Mouse (Mus musculus): ENCODE measurements around the gene Apol11b. TPM values are rescaled to one million over a fixed set of nuclear protein-coding genes. Genes with fewer than 3 reads are reported as not detected.

The Apol11b gene
- total RNA-seq (2023) = not detected in 2 replicates

DNA sequence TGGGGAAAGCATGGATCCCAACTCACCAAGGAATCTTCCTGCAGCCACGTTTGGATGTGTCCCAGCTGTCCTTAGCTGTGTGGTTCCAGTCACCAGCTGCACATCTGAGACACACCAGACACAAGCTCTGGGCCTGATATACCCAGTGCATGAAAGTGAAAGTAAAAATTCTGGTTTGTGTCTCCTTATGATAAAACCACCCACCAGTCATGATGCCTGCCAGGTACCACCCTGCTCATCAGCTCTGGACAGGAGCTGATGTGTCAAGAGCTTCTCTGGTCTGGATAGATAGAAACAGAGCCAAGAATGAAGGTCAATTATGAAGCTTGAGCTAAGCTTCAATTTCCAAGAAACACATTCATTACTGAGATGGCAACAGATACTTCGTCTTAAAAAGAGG lies at the start of gene Apol11b:
TSS of gene Apol11b (minus strand) at position 111 of the 400 bp plus-strand sequence.

DNA sequence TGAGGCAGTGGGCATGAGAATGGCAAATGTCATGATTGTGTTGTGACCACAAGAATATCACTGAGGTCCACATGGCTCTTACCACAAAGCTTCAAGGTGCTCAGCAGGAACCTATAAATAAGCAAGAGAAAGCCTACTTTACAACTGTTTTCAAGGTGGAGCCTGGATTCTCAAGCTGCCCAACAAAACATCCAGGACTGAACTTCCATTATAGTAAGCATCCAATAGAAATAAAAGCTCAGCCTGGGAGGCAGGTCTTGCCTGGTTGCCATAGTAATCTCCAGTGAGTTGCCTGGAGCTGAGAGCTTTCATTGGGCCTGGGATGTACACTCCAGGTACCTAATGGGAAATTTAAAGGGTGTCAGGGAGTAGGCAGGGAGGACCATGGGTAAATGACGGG lies 44.1 kb downstream of the Apol11b start, which contains the start of gene Gm36245:
TSS of gene Gm36245 (plus strand) at position 301 of the 400 bp plus-strand sequence.

DNA sequence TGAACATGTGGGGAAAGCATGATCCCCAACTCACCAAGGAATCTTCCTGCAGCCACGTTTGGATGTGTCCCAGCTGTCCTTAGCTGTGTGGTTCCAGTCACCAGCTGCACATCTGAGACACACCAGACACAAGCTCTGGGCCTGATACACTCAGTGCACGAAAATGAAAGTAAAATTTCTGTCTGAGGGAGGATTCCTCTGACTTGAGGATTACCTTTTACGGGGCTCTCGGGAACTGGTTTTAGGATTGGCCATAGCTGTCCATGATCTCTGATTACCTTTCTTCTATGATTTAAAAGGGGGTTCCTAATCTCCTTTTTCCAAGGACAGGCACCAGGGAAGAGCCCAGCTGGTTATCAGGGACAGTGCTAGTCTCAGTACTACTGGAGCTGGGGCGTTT lies 47.1 kb downstream of the Apol11b start, which contains the start of gene Apol10b:
TSS of gene Apol10b (minus strand) at position 165 of the 400 bp plus-strand sequence.

Other genes starting within 250 kb of the Apol11b start
- not detected in 2 replicates for gene Apol7a, start 244.2 kb downstream of the Apol11b start, total RNA-seq (2023)
- gene Apol9a, start 232.2 kb downstream of the Apol11b start, total RNA-seq (2023) = not detected in 2 replicates
- gene Apol7b, start 195.8 kb downstream of the Apol11b start, total RNA-seq (2023) = not detected in 2 replicates
- not detected in 2 replicates for gene Apol10a, start 166.2 kb downstream of the Apol11b start, total RNA-seq (2023)
- gene Apol11a, start 135.0 kb downstream of the Apol11b start, total RNA-seq (2023) = not detected in 2 replicates
- gene Apol7c, start 110.0 kb downstream of the Apol11b start, total RNA-seq (2023) = not detected in 2 replicates
- not detected in 2 replicates for gene 1700025B11Rik, start 81.4 kb downstream of the Apol11b start, total RNA-seq (2023)
- not detected in 2 replicates for gene Apol10b, start 47.2 kb downstream of the Apol11b start, total RNA-seq (2023)
- not detected in 2 replicates for gene Gm36245, start 44.0 kb downstream of the Apol11b start, total RNA-seq (2023)
- gene Apol7e, start 55.6 kb upstream of the Apol11b start, total RNA-seq (2023) = not detected in 2 replicates
- not detected in 2 replicates for gene Apol9b, start 85.8 kb upstream of the Apol11b start, total RNA-seq (2023)
- gene Apol8, start 113.7 kb upstream of the Apol11b start, total RNA-seq (2023) = 8.8 and 11.6 TPM in 2 replicates
- 1,634 and 1,897 TPM in 2 replicates for gene Myh9, start 198.9 kb upstream of the Apol11b start, total RNA-seq (2023)